Mouse (Mus musculus) testis, adult 2 months (tissue): ENCODE measurements around the gene Rhox3a2.
"Not testable (repeated sequence)": the region's sequence is repeated elsewhere in the genome, so short reads cannot be mapped to it uniquely, and the experiment has no call there.

ENCODE experiments used
- CTCF ChIP-seq: fragments of 200-500 bp; IDR thresholded peaks from 2 replicates; pipeline ENCODE4 v1.5.1; 2012; ENCODE audit warnings: low read depth, mild to moderate bottlenecking, inconsistent platforms, low read length, moderate library complexity; ENCODE audit not compliant: control insufficient read depth, insufficient read depth, insufficient replicate concordance
- POLR2A ChIP-seq: fragments of 200-500 bp; IDR thresholded peaks from 2 replicates; pipeline ENCODE4 v1.6.1; 2012; ENCODE audit warnings: low read depth, mild to moderate bottlenecking, inconsistent platforms, low read length, moderate library complexity; ENCODE audit not compliant: control insufficient read depth

- TF ChIP-seq CTCF, POLR2A: not testable (repeated sequence)
Measured at GRCm38 (mm10) chrX:37379728-37380127, at the start of gene Rhox3a2.
